Mouse (Mus musculus): ENCODE results near the gene Rab19. TPM values are rescaled to one million over a fixed set of nuclear protein-coding genes. Genes with fewer than 3 reads are reported as not detected.
"Not testable (repeated sequence)": the region's sequence is repeated elsewhere in the genome, so short reads cannot be mapped to it uniquely, and the experiment has no call there.

The Rab19 gene
- polyA plus RNA-seq, 1 experiment from 2014 or later = 1.7 TPM

- 66% methylated on average over 11 of the region's 11 CpGs for WGBS
- no peak overlapping the region for H3K27ac ChIP-seq (replicated peaks)
- no peaks in the 10 kb centered on the region for H3K9me3 ChIP-seq (replicated peaks)
- H3K36me3 ChIP-seq = no peaks in the 10 kb centered on the region
- no peaks in the 10 kb centered on the region for H3K4me1 ChIP-seq
- no peak overlapping the region for H3K4me3 ChIP-seq (replicated peaks)
- H3K27me3 ChIP-seq = no peaks in the 10 kb centered on the region
- H3K9ac ChIP-seq = no peak overlapping the region
- no peak overlapping the region for H3K4me2 ChIP-seq (replicated peaks)
- no peak for ATAC-seq (ENCODE audit: insufficient number of reproducible peaks, low FRiP score, low TSS enrichment, low read depth)
Observed at GRCm38 (mm10) chr6:39430722-39431121, 49.7 kb downstream of the Rab19 start.

DNA sequence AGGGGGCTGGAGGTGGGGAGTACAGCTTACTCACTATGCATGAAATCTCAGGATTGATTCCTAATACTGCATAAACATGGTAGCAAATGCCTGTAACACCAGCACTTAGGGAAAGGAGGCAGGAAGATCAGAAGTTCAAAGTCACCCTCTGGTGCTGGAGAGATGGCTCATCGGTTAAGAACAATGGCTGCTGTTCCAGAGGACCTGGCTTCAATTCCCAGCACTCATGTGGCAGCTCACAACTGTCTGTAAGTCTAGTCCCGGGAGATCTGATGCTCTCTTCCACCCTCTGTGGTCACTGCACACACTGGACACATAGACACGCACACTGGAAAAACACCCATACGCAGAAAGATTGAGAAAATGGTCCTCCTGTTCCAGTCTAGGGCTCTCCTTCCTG is 52.2 kb downstream of the Rab19 start:
- H3K4me1 ChIP-seq = no peaks in the 10 kb centered on the region
- 83% methylated on average over 4 of the region's 4 CpGs for WGBS
- H3K4me3 ChIP-seq (replicated peaks) = no peak overlapping the region
- ATAC-seq (ENCODE audit: insufficient number of reproducible peaks, low FRiP score, low TSS enrichment, low read depth) = no peak
- H3K9me3 ChIP-seq (replicated peaks) = no peaks in the 10 kb centered on the region
- no peak overlapping the region for H3K9ac ChIP-seq
- no peaks in the 10 kb centered on the region for H3K36me3 ChIP-seq
- no peak overlapping the region for H3K27ac ChIP-seq (replicated peaks)
- no peaks in the 10 kb centered on the region for H3K27me3 ChIP-seq
- H3K4me2 ChIP-seq (replicated peaks) = no peak overlapping the region

GRCm38 (mm10) chr6:39433701-39434100 is 52.7 kb downstream of the Rab19 start:
- ATAC-seq (ENCODE audit: insufficient number of reproducible peaks, low FRiP score, low TSS enrichment, low read depth) = no peak
- no peaks in the 10 kb centered on the region for H3K9me3 ChIP-seq (replicated peaks)

DNA sequence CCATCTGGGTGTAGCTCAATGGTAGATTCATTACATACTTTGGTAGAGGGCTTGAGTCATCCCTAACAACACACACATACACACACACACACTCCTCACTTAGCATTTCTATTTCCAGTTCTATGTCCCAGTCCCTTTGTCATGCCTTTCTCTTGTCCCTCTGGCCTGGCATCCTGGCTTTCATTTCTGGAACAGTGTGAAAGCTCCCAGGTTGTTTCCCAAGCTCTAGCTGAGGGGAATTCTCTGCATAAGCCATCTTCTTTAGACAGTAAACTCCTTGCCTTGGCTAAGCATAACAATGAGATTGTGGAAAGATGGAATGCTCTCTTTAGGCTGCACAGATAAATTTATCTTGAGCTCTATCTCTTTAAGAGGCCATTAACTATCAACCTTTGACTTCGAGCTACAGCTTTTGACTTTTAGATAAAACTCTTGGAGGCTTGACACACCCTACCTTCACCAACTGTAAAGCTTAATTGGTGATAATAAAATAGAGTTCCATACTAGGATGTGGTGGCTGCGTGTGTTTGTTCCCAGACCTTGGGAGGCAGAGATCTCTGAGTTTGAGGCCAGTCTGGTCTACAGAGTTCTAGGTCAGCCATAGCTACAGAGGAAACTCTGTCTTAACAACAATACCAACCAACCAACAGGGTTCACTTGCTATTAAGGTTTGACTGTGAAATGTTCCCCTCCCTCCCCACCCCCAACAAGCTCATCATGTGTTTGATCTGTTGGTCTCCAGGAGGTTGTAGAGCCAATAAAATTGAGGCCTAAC is 53.3 kb downstream of the Rab19 start:
- Histone ChIP-seq H3K9ac (no peak overlapping the region), H3K4me2 (replicated peaks) (no peak overlapping the region), H3K4me1 (no peaks in the 10 kb centered on the region), H3K27ac (replicated peaks) (no peak overlapping the region), H3K36me3 (no peaks in the 10 kb centered on the region), H3K27me3 (no peaks in the 10 kb centered on the region), H3K4me3 (replicated peaks) (no peak overlapping the region), H3K9me3 (replicated peaks) (no peaks in the 10 kb centered on the region)
- ATAC-seq (ENCODE audit: insufficient number of reproducible peaks, low FRiP score, low TSS enrichment, low read depth) = no peak
- 62% methylated on average over 2 of the region's 2 CpGs for WGBS

More at GRCm38 (mm10) chr6:39433701-39434100, 52.7 kb downstream of the Rab19 start:
- Histone ChIP-seq H3K27ac (replicated peaks) (no peak overlapping the region), H3K36me3 (no peaks in the 10 kb centered on the region), H3K4me3 (replicated peaks) (no peak overlapping the region), H3K4me1 (no peaks in the 10 kb centered on the region), H3K27me3 (no peaks in the 10 kb centered on the region), H3K4me2 (replicated peaks) (no peak overlapping the region), H3K9ac (no peak overlapping the region)

GRCm38 (mm10) chr6:39434886-39435492 is 54.0 kb downstream of the Rab19 start:
- ATAC-seq (ENCODE audit: insufficient number of reproducible peaks, low FRiP score, low TSS enrichment, low read depth) = no peak
- H3K4me2 ChIP-seq (replicated peaks) = no peak overlapping the region
- no peaks in the 10 kb centered on the region for H3K4me1 ChIP-seq
- no peak overlapping the region for H3K9ac ChIP-seq
- no peak overlapping the region for H3K27ac ChIP-seq (replicated peaks)
- 71% methylated on average over 2 of the region's 2 CpGs for WGBS
- no peak overlapping the region for H3K4me3 ChIP-seq (replicated peaks)
- no peaks in the 10 kb centered on the region for H3K9me3 ChIP-seq (replicated peaks)
- no peaks in the 10 kb centered on the region for H3K36me3 ChIP-seq
- H3K27me3 ChIP-seq = no peaks in the 10 kb centered on the region

DNA sequence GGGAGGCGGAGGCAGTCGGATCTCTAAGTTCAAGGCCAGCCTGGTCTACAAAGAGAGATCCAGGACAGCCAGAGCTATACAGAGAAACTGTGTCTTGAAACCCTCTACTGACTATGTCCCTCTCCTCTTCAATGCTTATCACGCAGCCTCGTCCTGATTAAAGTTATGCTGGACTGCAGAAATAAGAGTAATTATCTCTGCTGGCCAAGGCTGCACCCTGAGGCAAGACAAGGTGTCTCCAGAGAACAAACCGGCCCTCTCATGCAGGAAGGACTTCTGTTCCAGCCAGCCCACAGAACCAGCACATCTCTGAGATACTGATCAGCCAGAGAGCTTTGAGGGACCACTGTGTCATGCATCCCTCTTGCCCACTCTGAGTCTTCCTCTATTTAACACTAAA is 54.9 kb downstream of the Rab19 start:
- Histone ChIP-seq H3K4me3 (replicated peaks) (no peak overlapping the region), H3K9ac (no peak overlapping the region), H3K4me1 (no peaks in the 10 kb centered on the region), H3K9me3 (replicated peaks) (no peaks in the 10 kb centered on the region), H3K27ac (replicated peaks) (no peak overlapping the region), H3K4me2 (replicated peaks) (no peak overlapping the region), H3K36me3 (no peaks in the 10 kb centered on the region), H3K27me3 (no peaks in the 10 kb centered on the region)
- no peak for ATAC-seq (ENCODE audit: insufficient number of reproducible peaks, low FRiP score, low TSS enrichment, low read depth)
- WGBS = 71% methylated on average over 5 of the region's 5 CpGs

DNA sequence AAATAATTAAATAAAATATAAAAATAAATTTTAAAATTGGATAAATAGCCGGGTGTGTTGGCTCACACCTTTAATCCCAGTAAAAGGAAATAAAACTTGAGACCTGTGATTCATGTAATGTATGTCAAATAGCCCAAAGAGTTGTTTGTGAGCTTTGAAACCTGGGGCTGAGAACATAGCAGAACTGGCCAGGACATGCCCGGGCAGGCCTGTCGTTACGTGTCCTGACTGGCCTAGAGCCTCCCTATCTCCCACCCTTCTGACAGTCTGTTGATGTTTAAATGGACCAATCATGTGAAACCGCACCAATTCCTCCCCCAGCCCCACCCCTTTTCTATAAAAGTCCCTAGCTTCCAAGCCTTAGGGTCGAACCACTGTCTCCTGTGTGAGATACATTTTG is 56.5 kb downstream of the Rab19 start:
- not testable (repeated sequence) for H3K36me3 ChIP-seq; H3K4me1 ChIP-seq; H3K4me3 ChIP-seq (replicated peaks); H3K27ac ChIP-seq (replicated peaks); H3K4me2 ChIP-seq (replicated peaks); H3K9me3 ChIP-seq (replicated peaks); ATAC-seq (ENCODE audit: insufficient number of reproducible peaks, low FRiP score, low TSS enrichment, low read depth); H3K9ac ChIP-seq; H3K27me3 ChIP-seq
- 83% methylated on average over 6 of the region's 6 CpGs for WGBS

Other genes starting within 250 kb of the Rab19 start
- 6.3 and 6.8 TPM in 2 replicates for gene Kdm7a, start 174.4 kb upstream of the Rab19 start, polyA plus RNA-seq (2015; fragmentation: Nextera tagmentation; extraction: Ambion mirVana)
- gene Slc37a3, start 3.5 kb upstream of the Rab19 start, polyA plus RNA-seq (2015; fragmentation: Nextera tagmentation; extraction: Ambion mirVana) = 53.3 and 60.3 TPM in 2 replicates
- gene Mkrn1, start 39.3 kb downstream of the Rab19 start, polyA plus RNA-seq (2015; fragmentation: Nextera tagmentation; extraction: Ambion mirVana) = 59.5 and 64.3 TPM in 2 replicates
- gene Dennd2a, start 176.7 kb downstream of the Rab19 start, polyA plus RNA-seq (2015; fragmentation: Nextera tagmentation; extraction: Ambion mirVana) = 21.1 and 22.7 TPM in 2 replicates
- gene Adck2, start 192.7 kb downstream of the Rab19 start, polyA plus RNA-seq (2015; fragmentation: Nextera tagmentation; extraction: Ambion mirVana) = 36.5 and 44.9 TPM in 2 replicates
- gene Gm42420, start 204.6 kb downstream of the Rab19 start, polyA plus RNA-seq (2015; fragmentation: Nextera tagmentation; extraction: Ambion mirVana) = 0.83 and 1.3 TPM in 2 replicates
- 332 and 334 TPM in 2 replicates for gene Ndufb2, start 211.4 kb downstream of the Rab19 start, polyA plus RNA-seq (2015; fragmentation: Nextera tagmentation; extraction: Ambion mirVana)

All from embryonic facial prominence, embryonic 15.5 days (tissue).